7 mouse cellular contexts compared by ENCODE assay signal in the genomic region with DNA sequence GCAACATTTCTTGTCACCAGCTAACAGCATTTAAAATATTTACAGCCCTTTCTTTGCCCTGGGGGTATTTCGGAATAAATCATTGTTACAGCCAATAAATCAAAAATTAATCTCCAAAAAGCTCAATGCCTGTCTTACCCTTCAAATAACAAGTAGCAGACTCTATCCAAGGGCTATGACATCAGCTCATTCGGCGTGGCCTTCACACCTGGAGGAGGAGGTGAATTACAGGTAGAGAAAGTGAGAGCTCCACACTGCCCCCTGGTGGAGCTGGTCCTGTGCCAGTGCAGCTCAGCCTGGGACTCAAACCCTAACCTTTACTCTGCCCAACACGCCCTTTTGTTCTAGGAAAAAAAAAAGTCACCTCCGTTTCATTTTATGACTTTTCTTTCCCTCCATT. TPM values are rescaled to one million over a fixed set of nuclear protein-coding genes. Genes with fewer than 3 reads are reported as not detected.
DNase-seq lines count a peak whose midpoint lies in the region; ATAC-seq and TF ChIP-seq lines count a peak whose summit lies in the region.

No protein-coding gene starts in this region.

- TF ChIP-seq POLR2A in MEL (IDR thresholded peaks at IDR 0.05; ENCODE audit: control insufficient read depth in 1 of 2, insufficient read depth in 1 of 2, low read depth in 1 of 2, low read length in 2 of 2, poor library complexity in 1 of 2) = no peak

- no peak overlapping the region for H3K4me3 ChIP-seq in MEL (ENCODE audit: control insufficient read depth in 1 of 2, insufficient read depth in 1 of 2, low read depth in 2 of 2, low read length in 2 of 2)

- no peaks in the 10 kb centered on the region for H3K4me1 ChIP-seq in MEL (ENCODE audit: control insufficient read depth in 1 of 2, insufficient read depth in 2 of 2, low read length in 2 of 2)

- peak; percentile 32 to 47 for DNase-seq in layer of hippocampus, postnatal 10 days (ENCODE audit: low spot score in 2 of 2)
- no peak for DNase-seq in layer of hippocampus, postnatal 36 days
- peak; percentile 19 for DNase-seq in MEL (ENCODE audit: low read depth, low spot score)
- DNase-seq in c-Kit-positive CD71-positive TER-119-positive erythroid progenitor cells, embryonic 14.5 days (ENCODE audit: low spot score) = peak; percentile 19
- DNase-seq in kidney, postnatal 10 days = peak; percentile 71
- peak; percentile 23 to 68 for DNase-seq in spleen, postnatal 10 days (ENCODE audit: low spot score in 2 of 2)

- TF ChIP-seq EP300 in MEL (IDR thresholded peaks at IDR 0.05; ENCODE audit: low read depth in 1 of 2, low read length in 2 of 2) = no peak

- no peak overlapping the region for H3K9ac ChIP-seq in MEL (ENCODE audit: control insufficient read depth, low read depth, low read length, poor library complexity, severe bottlenecking)

- no peak for TF ChIP-seq RAD21 in MEL (IDR thresholded peaks at IDR 0.05; ENCODE audit: low read depth, low read length)

- H3K36me3 ChIP-seq in MEL (ENCODE audit: control insufficient read depth in 1 of 2, insufficient read depth in 2 of 2, low read length in 2 of 2) = no peaks in the 10 kb centered on the region

- TF ChIP-seq CTCF in MEL (IDR thresholded peaks at IDR 0.05 in 2 of 3, conservative IDR thresholded peaks at IDR 0.05 in 1 of 3; ENCODE audit: control insufficient read depth in 1 of 3, insufficient read depth in 1 of 3, low read depth in 2 of 3, low read length in 3 of 3, poor library complexity in 1 of 3, severe bottlenecking in 1 of 3) = peak; percentile 60 to 83 (median 68)

- no peak overlapping the region for H3K27ac ChIP-seq in MEL (ENCODE audit: control insufficient read depth, low read depth, low read length)

- H3K79me2 ChIP-seq in MEL (ENCODE audit: control insufficient read depth, insufficient read depth, low read length, poor library complexity) = no peaks in the 10 kb centered on the region

- H3K9me3 ChIP-seq in MEL (replicated peaks; ENCODE audit: insufficient read depth, low read length) = no peaks in the 10 kb centered on the region

- no peak for ATAC-seq in megakaryocyte-erythroid progenitor cell, adult 5-6 weeks (replicated peaks; ENCODE audit: low FRiP score, low TSS enrichment, poor library complexity, severe bottlenecking)

- peaks cover 0 to 4% of the 10 kb centered on the region in 2 experiments; a peak in 2 of 4 replicates for H3K27me3 ChIP-seq in MEL (ENCODE audit: control insufficient read depth in 1 of 2, insufficient read depth in 2 of 2, low read length in 2 of 2)

TF ChIP-seq in MEL, 35 proteins besides CTCF, POLR2A, EP300 and RAD21:
- no peak for TF ChIP-seq ZKSCAN1 (IDR thresholded peaks at IDR 0.05; ENCODE audit: low read depth, low read length)
- TF ChIP-seq MEF2A (IDR thresholded peaks at IDR 0.05; ENCODE audit: extremely low read depth, insufficient replicate concordance, low read depth, low read length, poor library complexity, severe bottlenecking) = no peak
- peak; percentile 25; the same call in 1 of the 2 replicates for TF ChIP-seq SMC3 (IDR thresholded peaks at IDR 0.05; ENCODE audit: low read depth, low read length)
- no peak for TF ChIP-seq TCF12 (IDR thresholded peaks at IDR 0.05; ENCODE audit: low read depth, low read length)
- no peak for TF ChIP-seq GABPA (IDR thresholded peaks at IDR 0.05; ENCODE audit: low read depth, low read length)

RNA-seq across cellular contexts. Expression of a gene that starts 29.8 kb away (rescaled TPM):
- total RNA-seq in layer of hippocampus, postnatal 10 days (2021) = 100 to 1,000 TPM; 141 to 168 TPM
- 100 to 1,000 TPM; 174 to 193 TPM for total RNA-seq in layer of hippocampus, postnatal 36 days (2021)
- not detected in 2 replicates for total RNA-seq in MEL (2012; rRNA removed)
- not detected for polyA plus RNA-seq in MEL (2012; ENCODE audit: insufficient read depth in 1 of 2, insufficient read length in 2 of 2, low read depth in 1 of 2, low replicate concordance in 2 of 2, missing spikeins in 1 of 2)
- total RNA-seq in megakaryocyte-erythroid progenitor cell, adult 5-6 weeks (2014; fragmentation: Nextera tagmentation) = 0.02 TPM in 1 of 2 replicates, not detected in the other
- not detected in 2 replicates for total RNA-seq in megakaryocyte-erythroid progenitor cell, adult 5-6 weeks (2017)

Comparison
In these comparisons a context has a peak if more than half of its experiments do, and no peak if none do; other contexts are left out.
1. DNase-seq: peak in layer of hippocampus, postnatal 10 days (2 of 2), MEL (single experiment), c-Kit-positive CD71-positive TER-119-positive erythroid progenitor cells, embryonic 14.5 days (single experiment), kidney, postnatal 10 days (single experiment) and spleen, postnatal 10 days (2 of 2); none in layer of hippocampus, postnatal 36 days (0 of 2).
2. RNA of a gene that starts 29.8 kb away (total RNA-seq): 174 to 193 TPM in layer of hippocampus, postnatal 36 days and 141 to 168 TPM in layer of hippocampus, postnatal 10 days; 0.02 TPM in megakaryocyte-erythroid progenitor cell, adult 5-6 weeks and not detected in MEL; every median in the first group is over 100 times any median in the second.